In genomic region chr2:169600163-169600562, GRCm38 (mm10) we compare ENCODE assay signal across 18 mouse cellular contexts. TPM values are rescaled to one million over a fixed set of nuclear protein-coding genes. Genes with fewer than 3 reads are reported as not detected.
A peak's percentile ranks its signal among the peaks of the same experiment; 100 is the strongest.
DNase-seq lines count a peak whose midpoint lies in the region; ATAC-seq and TF ChIP-seq lines count a peak whose summit lies in the region.
"Had no signal": no experiment of that assay in that cellular context is flagged by ENCODE, and none has a peak within 500 bp of the region (broad histone marks: within the 10 kb centered on the region; RNA-seq: fewer than 3 reads in every experiment).

No protein-coding gene starts in this region.

- intact Hi-C loops in left cerebral cortex, postnatal 14 days (cut with DNase I): loop anchor here (10.0 kb wide), 1 partner anchor 535 kb away; no protein-coding TSS in a partner anchor

- no peak for ATAC-seq in hindbrain, embryonic 15.5 days (ENCODE audit: low FRiP score, low read depth)
- ATAC-seq in hindbrain, embryonic 11.5 days (ENCODE audit: low FRiP score): no peak
- peak; percentile 69 to 76 for ATAC-seq in hematopoietic stem cell, adult 5-6 weeks (replicated peaks in 1 of 2; ENCODE audit: insufficient read depth in 1 of 2, low FRiP score in 2 of 2, low TSS enrichment in 1 of 2, low read depth in 1 of 2, poor library complexity in 2 of 2, severe bottlenecking in 2 of 2)
- no peak for ATAC-seq in intestine, embryonic 16.5 days

- no peak overlapping the region for H3K9ac ChIP-seq in hindbrain, embryonic 15.5 days
- no peak overlapping the region for H3K9ac ChIP-seq in hindbrain, embryonic 11.5 days (ENCODE audit: low read depth, low read length)
- H3K9ac ChIP-seq in intestine, embryonic 16.5 days (ENCODE audit: low read depth, low read length): no peak overlapping the region
- H3K9ac ChIP-seq: hindbrain, embryonic 14.5 days; liver, embryonic 14.5 days; neural tube, embryonic 13.5 days had no signal

- peaks cover 17% of the 10 kb centered on the region; the same call in 1 of the 2 replicates for H3K4me1 ChIP-seq in hindbrain, embryonic 15.5 days (replicated peaks)
- H3K4me1 ChIP-seq in hindbrain, embryonic 11.5 days (replicated peaks; ENCODE audit: control insufficient read depth, insufficient read depth, low read length): no peaks in the 10 kb centered on the region
- H3K4me1 ChIP-seq in intestine, embryonic 16.5 days (ENCODE audit: control insufficient read depth, insufficient read depth, low read length): no peaks in the 10 kb centered on the region

- peak overlapping the region; percentile 33; the same call in 1 of the 2 replicates for H3K27ac ChIP-seq in hindbrain, embryonic 15.5 days (replicated peaks)
- no peak overlapping the region for H3K27ac ChIP-seq in hindbrain, embryonic 11.5 days (ENCODE audit: low read depth, low read length)
- no peak overlapping the region for H3K27ac ChIP-seq in intestine, embryonic 16.5 days (ENCODE audit: low read length)
- H3K27ac ChIP-seq: heart, adult 2 months; hindbrain, embryonic 14.5 days; liver, embryonic 14.5 days; neural tube, embryonic 13.5 days had no signal

- H3K27me3 ChIP-seq in hindbrain, embryonic 15.5 days: no peaks in the 10 kb centered on the region
- no peaks in the 10 kb centered on the region for H3K27me3 ChIP-seq in hindbrain, embryonic 11.5 days (ENCODE audit: control insufficient read depth, insufficient read depth, low read length)
- H3K27me3 ChIP-seq in intestine, embryonic 16.5 days (replicated peaks; ENCODE audit: control insufficient read depth, insufficient read depth, low read length): no peaks in the 10 kb centered on the region
- H3K27me3 ChIP-seq: neural tube, embryonic 13.5 days had no signal

- DNase-seq in hindbrain, embryonic 11.5 days (ENCODE audit: low spot score): no peak
- peak; percentile 86 for DNase-seq in brain, embryonic 14.5 days (ENCODE audit: low read depth)
- peak; percentile 73 to 74 for DNase-seq in left cerebral cortex, postnatal 14 days (ENCODE audit: low spot score in 2 of 2)
- DNase-seq in kidney, postnatal 14 days: no peak
- DNase-seq in cerebellum, postnatal 4 days (ENCODE audit: low spot score in 2 of 2): no peak
- DNase-seq: embryo, embryonic 11 days; heart, adult 2 months; kidney, postnatal 4 days had no signal

- TF ChIP-seq CTCF in brain, embryonic 14.5 days (IDR thresholded peaks at IDR 0.05; ENCODE audit: borderline replicate concordance, extremely low read depth, insufficient read depth, insufficient read length): no peak

- no peak overlapping the region for H3K4me3 ChIP-seq in hindbrain, embryonic 15.5 days
- no peak overlapping the region for H3K4me3 ChIP-seq in hindbrain, embryonic 11.5 days (ENCODE audit: low read depth, low read length)
- no peak overlapping the region for H3K4me3 ChIP-seq in intestine, embryonic 16.5 days (ENCODE audit: low read length)
- H3K4me3 ChIP-seq: heart, adult 2 months; neural tube, embryonic 13.5 days had no signal

- H3K9me3 ChIP-seq in hindbrain, embryonic 15.5 days: no peaks in the 10 kb centered on the region
- H3K9me3 ChIP-seq in hindbrain, embryonic 11.5 days (ENCODE audit: control insufficient read depth, low read length): no peaks in the 10 kb centered on the region
- no peaks in the 10 kb centered on the region for H3K9me3 ChIP-seq in intestine, embryonic 16.5 days (ENCODE audit: control insufficient read depth, low read length)
- H3K9me3 ChIP-seq: neural tube, embryonic 13.5 days had no signal

- H3K36me3 ChIP-seq in hindbrain, embryonic 15.5 days: no peaks in the 10 kb centered on the region
- H3K36me3 ChIP-seq in hindbrain, embryonic 11.5 days (ENCODE audit: control insufficient read depth, insufficient read depth, low read length): no peaks in the 10 kb centered on the region
- H3K36me3 ChIP-seq in intestine, embryonic 16.5 days (ENCODE audit: control insufficient read depth, insufficient read depth, low read length): no peaks in the 10 kb centered on the region
- H3K36me3 ChIP-seq: neural tube, embryonic 13.5 days had no signal

- H3K4me2 ChIP-seq in hindbrain, embryonic 15.5 days: no peak overlapping the region
- H3K4me2 ChIP-seq in hindbrain, embryonic 11.5 days (replicated peaks; ENCODE audit: low read depth, low read length): no peak overlapping the region
- no peak overlapping the region for H3K4me2 ChIP-seq in intestine, embryonic 16.5 days (ENCODE audit: low read depth, low read length)
- H3K4me2 ChIP-seq: hindbrain, embryonic 14.5 days; neural tube, embryonic 13.5 days had no signal

- no peak for TF ChIP-seq POLR2A in brain, embryonic 14.5 days (IDR thresholded peaks at IDR 0.05; ENCODE audit: borderline replicate concordance, extremely low read depth, insufficient read depth, insufficient read length, poor library complexity, severe bottlenecking)

- 64% methylated on average over 6 of the region's 6 CpGs for WGBS in hindbrain, embryonic 15.5 days
- WGBS in hindbrain, embryonic 11.5 days: 85% methylated on average over 6 of the region's 6 CpGs
- 49% methylated on average over 6 of the region's 6 CpGs for WGBS in intestine, embryonic 16.5 days

RNA-seq across cellular contexts. Expression of gene Gm11011, which starts 12.6 kb away (rescaled TPM):
- polyA plus RNA-seq in hindbrain, embryonic 15.5 days (2015; fragmentation: Nextera tagmentation; extraction: Ambion mirVana): not detected in 2 replicates
- polyA plus RNA-seq in hindbrain, embryonic 11.5 days (2014; fragmentation: Nextera tagmentation; extraction: Ambion mirVana): not detected in 2 replicates
- not detected in 2 replicates for polyA plus RNA-seq in brain, embryonic 14.5 days (2012; rRNA removed)
- total RNA-seq in hematopoietic stem cell, adult 5-6 weeks (2017): not detected in 2 replicates
- total RNA-seq in left cerebral cortex, postnatal 14 days (2021): not detected
- polyA plus RNA-seq in intestine, embryonic 16.5 days (2015; fragmentation: Nextera tagmentation; extraction: Ambion mirVana): not detected in 2 replicates
- total RNA-seq: heart, adult 2 months; megakaryocyte-erythroid progenitor cell, adult 5-6 weeks had no signal
- polyA plus RNA-seq: C2C12; heart, adult 2 months; hindbrain, embryonic 14.5 days; liver, embryonic 14.5 days; neural tube, embryonic 13.5 days; spleen, adult 2 months; thymus, postnatal 0 days had no signal

RNA-seq across cellular contexts. Expression of gene Tshz2, which starts 32.6 kb away (rescaled TPM):
- polyA plus RNA-seq in hindbrain, embryonic 15.5 days (2015; fragmentation: Nextera tagmentation; extraction: Ambion mirVana): 30.2 and 36.3 TPM in 2 replicates
- 5.9 and 6.4 TPM in 2 replicates for polyA plus RNA-seq in hindbrain, embryonic 11.5 days (2014; fragmentation: Nextera tagmentation; extraction: Ambion mirVana)
- polyA plus RNA-seq in brain, embryonic 14.5 days (2012; rRNA removed): 18.9 and 42.6 TPM in 2 replicates
- total RNA-seq in hematopoietic stem cell, adult 5-6 weeks (2017): not detected in 2 replicates
- 10 to 100 TPM; 20.7 to 49.7 TPM for total RNA-seq in left cerebral cortex, postnatal 14 days (2021)
- polyA plus RNA-seq in intestine, embryonic 16.5 days (2015; fragmentation: Nextera tagmentation; extraction: Ambion mirVana): 12.7 and 14.0 TPM in 2 replicates
- total RNA-seq: megakaryocyte-erythroid progenitor cell, adult 5-6 weeks had no signal
- polyA plus RNA-seq: C2C12 had no signal

Comparison
In these comparisons a context has a peak if more than half of its experiments do, and no peak if none do; other contexts are left out.
1. ATAC-seq: peak in hematopoietic stem cell, adult 5-6 weeks (2 of 2); none in hindbrain, embryonic 15.5 days (single experiment), hindbrain, embryonic 11.5 days (single experiment) and intestine, embryonic 16.5 days (single experiment).
2. DNase-seq: peak in brain, embryonic 14.5 days (single experiment) and left cerebral cortex, postnatal 14 days (2 of 2); none in hindbrain, embryonic 11.5 days (single experiment), kidney, postnatal 14 days (single experiment) and cerebellum, postnatal 4 days (0 of 2).